Mouse (Mus musculus): Measurements from ENCODE around the gene Cntnap1. TPM values are rescaled to one million over a fixed set of nuclear protein-coding genes. Genes with fewer than 3 reads are reported as not detected.
A peak's percentile ranks its signal among the peaks of the same experiment; 100 is the strongest.

Gene Cntnap1
- polyA plus RNA-seq, 1 experiment from 2014 or later: 1.5 TPM

GRCm38 (mm10) chr11:101137000-101137399, 33.3 kb upstream of the Cntnap1 start:
- Histone ChIP-seq H3K36me3 (no peaks in the 10 kb centered on the region), H3K4me2 (replicated peaks) (no peak overlapping the region), H3K4me3 (replicated peaks) (no peak overlapping the region), H3K27ac (no peak overlapping the region), H3K9me3 (no peaks in the 10 kb centered on the region), H3K27me3 (0 out of 2 replicates have a peak, but pooled peaks cover 5% of the 10 kb centered on the region), H3K4me1 (replicated peaks) (peaks cover 12% of the 10 kb centered on the region), H3K9ac (replicated peaks) (no peak overlapping the region)
- WGBS: 83% methylated on average over 7 of the region's 7 CpGs
- ATAC-seq: no peak

DNA sequence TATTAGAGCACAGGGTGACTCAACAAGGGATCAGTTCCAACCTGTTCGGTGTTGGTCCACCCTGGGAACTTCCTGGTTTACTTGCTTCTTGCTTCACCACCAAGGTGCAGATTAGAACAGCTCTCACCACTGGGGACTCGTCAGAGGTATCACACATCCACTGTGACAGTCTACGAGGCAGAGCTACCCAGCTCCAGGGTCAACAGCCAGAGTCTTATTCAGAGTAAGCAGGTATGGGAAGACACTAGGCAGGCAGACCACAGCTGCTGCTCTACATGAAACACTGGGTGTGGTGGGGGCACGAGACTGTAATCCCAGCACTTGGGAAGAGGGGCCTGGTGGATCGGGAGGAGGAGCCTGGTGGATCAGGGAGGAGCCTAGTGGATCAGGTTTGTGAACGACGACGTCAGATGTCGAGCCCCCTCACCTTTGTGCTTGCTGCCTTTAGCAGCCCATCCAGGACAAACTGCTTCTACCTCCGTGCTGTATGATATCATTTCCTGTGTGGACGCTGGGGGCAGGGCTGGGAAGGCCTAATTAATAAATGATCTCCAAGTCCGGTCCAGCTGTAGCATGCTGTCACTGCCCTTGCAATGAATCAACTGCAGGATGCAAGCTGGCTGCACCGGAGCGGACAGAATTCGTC, 31.7 kb upstream of the Cntnap1 start:
- Histone ChIP-seq H3K9me3 (no peaks in the 10 kb centered on the region), H3K4me3 (replicated peaks) (peak overlapping the region; percentile 1; the same call in 1 of the 2 replicates), H3K36me3 (no peaks in the 10 kb centered on the region), H3K4me1 (replicated peaks) (peaks cover 16% of the 10 kb centered on the region), H3K4me2 (replicated peaks) (peak overlapping the region; percentile 29), H3K9ac (replicated peaks) (peak overlapping the region; percentile 33; the same call in 1 of the 2 replicates), H3K27me3 (0 out of 2 replicates have a peak, but pooled peaks cover 5% of the 10 kb centered on the region), H3K27ac (peak overlapping the region; percentile 58; the same call in 1 of the 2 replicates)
- 24% methylated on average over 15 of the region's 15 CpGs for WGBS
- ATAC-seq: peak; percentile 65

- H3K4me1 ChIP-seq (replicated peaks): peaks cover 20% of the 10 kb centered on the region
- H3K27me3 ChIP-seq: 0 out of 2 replicates have a peak, but pooled peaks cover 5% of the 10 kb centered on the region
- ATAC-seq: 0 out of 2 replicates have a peak, but pooled peaks have one; percentile 10
- no peaks in the 10 kb centered on the region for H3K9me3 ChIP-seq
- H3K4me2 ChIP-seq (replicated peaks): peak overlapping the region; percentile 51
- H3K9ac ChIP-seq (replicated peaks): peak overlapping the region; percentile 32
- peak overlapping the region; percentile 36; the same call in 1 of the 2 replicates for H3K27ac ChIP-seq
- 51% methylated on average over 27 of the region's 27 CpGs for WGBS
- H3K4me3 ChIP-seq (replicated peaks): peak overlapping the region; percentile 33
- H3K36me3 ChIP-seq: no peaks in the 10 kb centered on the region
Observed at GRCm38 (mm10) chr11:101140164-101140819, 30.0 kb upstream of the Cntnap1 start.

DNA sequence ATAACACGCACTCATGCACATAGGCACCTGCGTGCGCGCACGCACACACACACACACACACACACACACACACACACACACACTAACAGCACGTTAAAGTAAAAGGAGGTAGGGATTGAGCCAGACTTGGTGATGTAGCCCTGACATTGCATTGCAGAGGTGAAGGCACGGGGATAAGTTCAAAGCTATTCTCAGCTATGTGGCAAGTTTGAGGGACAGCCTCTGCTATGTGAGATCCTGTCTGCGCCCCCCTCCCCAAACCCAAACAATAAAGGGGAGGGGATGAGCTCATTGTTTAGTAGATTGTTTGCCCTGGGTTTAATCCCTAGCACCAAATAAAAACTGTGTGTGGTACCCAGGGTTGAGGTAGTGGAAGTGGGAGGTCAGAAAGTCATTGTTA, 29.2 kb upstream of the Cntnap1 start:
- Histone ChIP-seq H3K4me1 (replicated peaks) (peaks cover 20% of the 10 kb centered on the region), H3K27ac (no peak overlapping the region), H3K36me3 (no peaks in the 10 kb centered on the region), H3K9me3 (no peaks in the 10 kb centered on the region), H3K27me3 (0 out of 2 replicates have a peak, but pooled peaks cover 5% of the 10 kb centered on the region), H3K4me3 (replicated peaks) (no peak overlapping the region), H3K9ac (replicated peaks) (no peak overlapping the region), H3K4me2 (replicated peaks) (no peak overlapping the region)
- no peak for ATAC-seq
- WGBS: 77% methylated on average over 8 of the region's 8 CpGs

DNA sequence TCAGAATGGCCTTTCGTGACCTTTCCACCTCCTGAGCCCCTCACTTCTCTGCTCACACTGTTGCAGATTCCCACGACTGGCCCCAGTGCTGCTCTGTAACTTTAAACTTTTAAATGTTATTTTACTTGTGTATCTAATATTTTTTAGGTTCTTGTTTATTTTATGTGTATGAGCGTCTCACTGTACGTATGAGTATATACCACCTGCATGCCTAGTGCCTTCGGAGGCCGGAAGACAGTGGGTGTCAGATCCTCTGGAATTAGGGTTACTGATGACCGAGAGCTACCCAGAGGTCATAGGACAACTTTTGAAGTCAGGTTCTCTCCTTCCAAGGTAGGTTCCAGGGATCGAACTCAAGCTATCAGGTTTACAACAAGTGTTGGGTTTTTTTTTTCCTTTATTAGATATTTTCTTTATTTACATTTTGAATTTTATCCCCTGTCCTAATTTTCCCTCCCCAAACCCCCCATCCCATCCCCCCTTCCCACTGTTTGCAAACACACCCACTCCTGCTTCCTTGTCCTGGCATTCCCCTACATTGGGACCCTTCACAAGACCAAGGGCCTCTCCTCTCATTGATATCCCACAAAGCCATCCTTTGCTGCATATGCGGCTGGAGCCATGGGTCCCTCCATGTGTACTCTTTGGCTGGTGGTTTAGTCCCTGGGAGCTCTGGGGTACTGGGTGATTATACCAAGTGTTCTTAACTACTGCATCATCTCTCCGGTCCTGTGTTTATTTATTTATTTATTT, 27.9 kb upstream of the Cntnap1 start:
- H3K27ac ChIP-seq: no peak overlapping the region
- 89% methylated on average over 10 of the region's 10 CpGs for WGBS
- no peak overlapping the region for H3K4me3 ChIP-seq (replicated peaks)
- ATAC-seq: no peak
- 0 out of 2 replicates have a peak, but pooled peaks cover 5% of the 10 kb centered on the region for H3K27me3 ChIP-seq
- no peak overlapping the region for H3K9ac ChIP-seq (replicated peaks)
- no peak overlapping the region for H3K4me2 ChIP-seq (replicated peaks)
- no peaks in the 10 kb centered on the region for H3K36me3 ChIP-seq
- peaks cover 28% of the 10 kb centered on the region for H3K4me1 ChIP-seq (replicated peaks)
- H3K9me3 ChIP-seq: no peaks in the 10 kb centered on the region

GRCm38 (mm10) chr11:101143338-101144225, 26.7 kb upstream of the Cntnap1 start:
- Histone ChIP-seq H3K4me1 (replicated peaks) (peaks cover 27% of the 10 kb centered on the region), H3K4me2 (replicated peaks) (peak overlapping the region; percentile 55), H3K9ac (replicated peaks) (peak overlapping the region; percentile 29), H3K27me3 (0 out of 2 replicates have a peak, but pooled peaks cover 5% of the 10 kb centered on the region), H3K27ac (peak overlapping the region; percentile 78), H3K4me3 (replicated peaks) (peak overlapping the region; percentile 22), H3K36me3 (no peaks in the 10 kb centered on the region), H3K9me3 (no peaks in the 10 kb centered on the region)
- 15% methylated on average over 18 of the region's 19 CpGs for WGBS
- peak; percentile 72 for ATAC-seq

- H3K36me3 ChIP-seq: no peaks in the 10 kb centered on the region
- no peaks in the 10 kb centered on the region for H3K9me3 ChIP-seq
- peak overlapping the region; percentile 3; the same call in 1 of the 2 replicates for H3K4me2 ChIP-seq (replicated peaks)
- WGBS: 20% methylated on average over 10 of the region's 10 CpGs
- peak overlapping the region; percentile 69 for H3K27ac ChIP-seq
- 0 out of 2 replicates have a peak, but pooled peaks cover 3% of the 10 kb centered on the region for H3K27me3 ChIP-seq
- H3K4me3 ChIP-seq (replicated peaks): no peak overlapping the region
- ATAC-seq: peak; percentile 74
- H3K9ac ChIP-seq (replicated peaks): no peak overlapping the region
- H3K4me1 ChIP-seq (replicated peaks): peaks cover 28% of the 10 kb centered on the region
Observed at GRCm38 (mm10) chr11:101146377-101146776, 23.9 kb upstream of the Cntnap1 start.

DNA sequence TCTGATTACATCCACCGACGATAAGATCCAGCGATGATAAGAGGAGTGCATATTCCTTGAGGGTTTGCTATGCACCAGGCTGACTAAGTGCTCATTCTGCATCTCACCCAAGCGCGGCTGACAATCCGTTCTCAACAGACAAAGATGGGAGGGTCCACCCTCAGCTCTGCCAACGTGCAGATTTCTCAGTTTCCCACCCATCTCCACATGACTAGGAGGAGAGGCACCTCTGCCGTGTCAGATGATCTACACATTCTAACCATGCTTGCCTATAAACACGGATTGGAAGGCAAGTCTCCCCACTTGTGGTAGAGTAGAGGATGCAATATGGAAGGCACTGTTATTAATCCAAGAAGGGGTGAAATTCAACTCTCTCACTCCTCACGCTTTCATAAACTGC, 21.6 kb upstream of the Cntnap1 start:
- no peak for ATAC-seq
- H3K4me2 ChIP-seq (replicated peaks): no peak overlapping the region
- H3K36me3 ChIP-seq: no peaks in the 10 kb centered on the region
- 71% methylated on average over 10 of the region's 10 CpGs for WGBS
- H3K27me3 ChIP-seq: no peaks in the 10 kb centered on the region; the same call in 1 of the 2 replicates
- H3K9ac ChIP-seq (replicated peaks): no peak overlapping the region
- no peaks in the 10 kb centered on the region for H3K9me3 ChIP-seq
- peaks cover 24% of the 10 kb centered on the region for H3K4me1 ChIP-seq (replicated peaks)
- no peak overlapping the region for H3K4me3 ChIP-seq (replicated peaks)
- peak overlapping the region; percentile 36 for H3K27ac ChIP-seq

DNA sequence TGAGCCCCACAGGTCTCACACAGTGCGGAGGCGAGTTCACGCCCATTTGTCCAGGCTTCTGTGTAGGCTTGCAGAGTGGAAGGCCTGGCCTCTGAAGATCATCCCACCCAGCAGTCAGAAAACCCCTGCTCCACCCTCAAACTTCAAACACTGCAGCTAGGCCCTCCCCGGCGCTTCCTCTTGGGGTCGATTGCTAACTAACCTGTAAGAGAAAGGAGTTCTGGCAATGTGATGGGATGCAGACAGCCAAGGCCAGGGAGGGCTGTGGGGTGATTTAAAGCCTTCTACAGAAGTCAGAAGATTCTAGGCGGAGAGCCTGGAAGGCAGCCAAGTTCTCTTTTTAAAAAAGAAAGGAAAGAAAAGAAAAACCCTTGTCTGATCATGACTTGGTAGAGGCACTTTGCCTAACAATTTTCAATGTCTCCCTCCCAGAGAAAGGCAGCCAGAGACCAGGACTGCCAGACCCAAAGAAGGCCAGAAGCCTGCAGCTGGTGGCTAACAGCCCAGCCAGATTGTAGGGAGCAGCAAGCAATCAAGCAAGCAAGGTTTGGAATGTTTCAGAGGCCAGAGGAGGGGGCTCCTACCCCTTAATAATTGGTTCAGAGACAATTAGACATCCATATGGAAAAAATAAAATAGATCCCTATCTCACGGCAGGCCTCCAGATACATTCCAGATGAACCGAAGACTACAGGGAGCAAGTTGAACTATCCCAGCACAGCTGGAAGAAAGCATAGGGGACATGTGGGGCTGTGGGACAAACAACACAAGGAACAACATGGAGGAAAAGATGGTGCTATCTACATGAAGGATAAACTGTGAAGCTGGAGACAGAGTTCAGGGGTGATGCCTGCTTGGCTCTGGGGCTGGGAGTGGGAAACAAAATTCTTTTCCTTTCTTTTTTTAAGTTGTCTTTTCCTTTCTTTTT, 20.9 kb upstream of the Cntnap1 start:
- ATAC-seq: no peak
- H3K27me3 ChIP-seq: no peaks in the 10 kb centered on the region; the same call in 1 of the 2 replicates
- no peaks in the 10 kb centered on the region for H3K9me3 ChIP-seq
- H3K9ac ChIP-seq (replicated peaks): no peak overlapping the region
- no peak overlapping the region for H3K4me3 ChIP-seq (replicated peaks)
- H3K4me1 ChIP-seq (replicated peaks): peaks cover 20% of the 10 kb centered on the region
- H3K27ac ChIP-seq: peak overlapping the region; percentile 36
- no peaks in the 10 kb centered on the region for H3K36me3 ChIP-seq
- 63% methylated on average over 9 of the region's 9 CpGs for WGBS
- no peak overlapping the region for H3K4me2 ChIP-seq (replicated peaks)

- Histone ChIP-seq H3K4me2 (replicated peaks) (no peak overlapping the region), H3K4me3 (replicated peaks) (no peak overlapping the region), H3K9me3 (no peaks in the 10 kb centered on the region), H3K27me3 (no peaks in the 10 kb centered on the region; the same call in 1 of the 2 replicates), H3K27ac (no peak overlapping the region), H3K36me3 (no peaks in the 10 kb centered on the region), H3K9ac (replicated peaks) (no peak overlapping the region), H3K4me1 (replicated peaks) (peaks cover 31% of the 10 kb centered on the region)
- 46% methylated on average over 2 of the region's 2 CpGs for whole genome bisulfite sequencing
- no peak for ATAC-seq
Observed at GRCm38 (mm10) chr11:101151063-101151462, 19.3 kb upstream of the Cntnap1 start.

Measured in midbrain, embryonic 13.5 days (tissue).